Mouse (Mus musculus): ENCODE measurements around the gene Spaca3.

Gene Spaca3

GRCm38 (mm10) chr11:80858065-80858464 lies at the start of gene Spaca3:
Gene Spaca3 (plus strand): TSS chr11:80858365.
- DNase-seq = no peak

DNA sequence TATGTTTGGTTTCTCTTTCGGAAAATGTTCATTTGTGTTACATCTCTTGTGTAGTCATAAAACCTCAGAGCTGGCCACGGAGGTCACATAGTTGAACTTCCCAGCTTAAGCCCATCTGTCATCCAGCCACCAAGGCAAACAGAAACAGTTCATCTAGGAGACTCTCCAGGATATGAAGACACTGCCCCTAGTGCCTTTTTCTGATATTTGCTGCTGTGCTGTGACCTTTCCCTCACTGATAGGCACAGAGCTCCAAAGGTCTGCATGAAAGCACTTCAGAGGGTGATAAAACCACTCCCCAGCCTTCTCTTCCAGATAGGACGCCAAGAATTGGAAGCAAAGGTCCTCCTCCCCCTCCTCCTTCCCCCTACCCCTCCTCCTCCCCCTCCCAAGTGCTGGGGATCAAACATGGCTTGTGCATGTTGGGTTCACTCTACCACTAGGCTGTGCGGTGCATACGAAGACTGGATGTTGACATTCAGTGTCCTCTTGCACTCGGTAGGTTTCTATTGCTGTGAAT lies 49.6 kb upstream of the Spaca3 start:
- DNase-seq = peak; percentile 58

DNA sequence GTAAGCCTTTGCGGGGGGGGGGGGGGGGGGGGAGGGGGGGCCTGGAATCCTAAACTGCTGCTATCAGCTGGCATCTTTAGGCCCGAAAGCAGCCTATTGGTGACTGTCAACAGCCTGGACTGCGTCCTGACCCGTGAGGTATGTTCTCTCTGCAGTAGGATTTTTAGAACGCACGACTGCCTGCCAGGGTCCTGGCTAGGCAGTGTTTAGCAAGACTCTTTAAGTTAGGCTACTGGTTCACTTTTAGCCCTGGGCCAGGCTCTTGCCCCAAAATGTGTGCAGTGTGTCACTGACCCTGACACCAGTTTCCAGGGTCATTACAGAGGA lies 48.5 kb upstream of the Spaca3 start:
- DNase-seq = no peak

- DNase-seq = no peak
Measured at GRCm38 (mm10) chr11:80809993-80810821, 48.0 kb upstream of the Spaca3 start, which contains the start of gene Tmem98. Gene Tmem98 (plus strand): TSS chr11:80810175.

DNA sequence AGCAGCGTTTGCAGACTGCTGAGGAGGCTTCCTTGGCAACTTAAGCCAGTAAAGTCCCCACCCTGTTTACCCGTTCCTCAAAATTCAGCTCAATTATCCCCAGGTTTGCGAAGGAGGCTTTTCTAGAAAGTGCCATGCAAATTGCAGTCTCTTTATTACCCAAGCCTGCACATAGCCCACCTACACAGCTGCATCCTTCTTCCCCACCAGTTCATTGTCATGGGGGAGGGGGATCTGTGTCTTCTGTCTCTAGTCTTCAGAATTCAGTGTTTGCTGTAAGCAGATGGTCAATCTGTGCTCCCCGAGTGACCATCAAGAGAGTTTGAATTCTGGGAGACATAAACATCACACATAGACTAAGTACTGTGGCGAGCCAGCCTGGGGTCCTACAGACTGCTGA lies 47.0 kb upstream of the Spaca3 start:
- DNase-seq = no peak

DNA sequence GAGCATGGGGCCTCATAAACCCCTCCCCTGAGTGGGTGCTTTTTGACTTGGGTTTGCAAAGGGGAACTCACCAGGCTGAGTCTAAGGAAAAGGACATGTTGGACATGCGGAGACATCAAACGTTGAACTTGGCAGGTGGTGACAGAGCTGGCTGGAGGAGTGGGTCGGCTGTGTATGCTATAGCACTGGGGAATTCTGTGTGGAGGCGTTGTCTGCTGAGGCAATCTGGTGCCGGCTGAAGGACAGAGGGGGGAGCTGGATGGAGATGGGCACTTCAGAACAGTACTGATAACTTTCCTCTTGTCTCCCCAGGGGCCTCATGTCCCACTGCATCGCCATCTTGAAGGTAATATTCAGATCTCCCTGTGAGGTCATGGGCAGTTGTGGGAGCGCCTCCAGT lies 42.8 kb upstream of the Spaca3 start:
- no peak for DNase-seq

- peak; percentile 78 for DNase-seq
Measured at GRCm38 (mm10) chr11:80818060-80818697, 40.0 kb upstream of the Spaca3 start.

- no peak for DNase-seq
Measured at GRCm38 (mm10) chr11:80820085-80820484, 38.1 kb upstream of the Spaca3 start.

GRCm38 (mm10) chr11:80821296-80821695 lies 36.9 kb upstream of the Spaca3 start:
- peak; percentile 43 for DNase-seq

- DNase-seq = no peak
Measured at GRCm38 (mm10) chr11:80821794-80822193, 36.4 kb upstream of the Spaca3 start.

- DNase-seq = no peak
Measured at GRCm38 (mm10) chr11:80835395-80835794, 22.8 kb upstream of the Spaca3 start.

DNA sequence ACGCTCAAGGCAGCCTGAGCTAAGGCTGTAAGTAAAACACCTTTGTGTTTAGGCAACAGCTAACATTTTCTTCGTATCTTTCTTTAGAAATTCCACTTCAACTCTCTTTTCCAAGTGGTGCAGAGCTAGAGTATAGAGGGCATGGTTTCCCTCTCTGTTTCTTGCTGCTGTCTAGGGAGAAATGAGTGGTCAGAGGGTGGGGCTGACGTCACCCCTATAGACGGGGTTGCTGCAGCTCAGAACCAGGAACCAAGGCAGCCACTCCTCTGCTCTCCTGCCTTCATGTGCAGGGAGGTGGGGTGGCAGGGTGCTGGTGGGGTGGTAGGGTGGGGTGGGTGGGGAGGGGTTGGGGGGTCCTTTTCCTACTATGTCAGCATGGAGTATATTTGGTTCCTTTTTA lies 22.3 kb upstream of the Spaca3 start:
- no peak for DNase-seq

DNA sequence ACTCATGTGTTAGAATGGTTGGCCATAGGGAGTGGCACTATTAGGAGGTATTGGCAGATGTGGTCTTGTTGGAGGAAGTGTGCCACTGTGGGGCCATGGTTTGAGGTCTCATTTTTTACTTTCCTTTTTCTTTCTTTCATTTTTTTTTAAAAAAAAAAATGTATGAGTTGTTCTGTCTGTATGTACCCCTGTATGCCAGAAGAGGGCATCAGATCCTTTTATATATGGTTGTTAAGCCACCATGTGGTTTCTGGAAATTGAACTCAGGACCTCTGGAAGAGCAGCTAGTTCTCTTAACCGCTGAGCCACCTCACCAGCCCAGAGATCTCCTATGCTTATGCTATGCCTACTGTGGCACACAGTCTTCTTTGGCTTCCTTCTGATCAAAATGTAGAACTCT lies 19.4 kb upstream of the Spaca3 start:
- no peak for DNase-seq

- no peak for DNase-seq
Measured at GRCm38 (mm10) chr11:80843435-80843834, 14.7 kb upstream of the Spaca3 start.

DNA sequence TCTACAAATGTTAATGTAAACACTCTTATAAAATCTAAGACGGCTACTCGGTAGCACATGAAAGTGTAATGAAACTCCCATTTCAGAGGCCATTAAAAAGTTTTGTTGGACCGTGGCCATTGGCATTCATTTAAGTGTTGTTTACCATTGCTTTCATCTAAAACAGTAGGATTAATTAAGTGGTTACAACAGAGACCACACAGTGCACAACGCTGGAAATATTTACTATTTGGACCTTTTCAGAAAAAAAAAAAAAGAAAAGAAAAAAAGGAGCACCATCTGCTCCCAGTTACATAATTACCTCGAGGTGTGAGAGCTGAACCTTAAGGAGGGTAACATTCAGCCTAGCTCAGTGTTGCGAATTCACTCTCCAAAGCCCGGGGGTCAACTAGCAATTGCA lies 12.7 kb upstream of the Spaca3 start:
- DNase-seq = no peak

GRCm38 (mm10) chr11:80846115-80846514 lies 12.1 kb upstream of the Spaca3 start:
- no peak for DNase-seq

DNA sequence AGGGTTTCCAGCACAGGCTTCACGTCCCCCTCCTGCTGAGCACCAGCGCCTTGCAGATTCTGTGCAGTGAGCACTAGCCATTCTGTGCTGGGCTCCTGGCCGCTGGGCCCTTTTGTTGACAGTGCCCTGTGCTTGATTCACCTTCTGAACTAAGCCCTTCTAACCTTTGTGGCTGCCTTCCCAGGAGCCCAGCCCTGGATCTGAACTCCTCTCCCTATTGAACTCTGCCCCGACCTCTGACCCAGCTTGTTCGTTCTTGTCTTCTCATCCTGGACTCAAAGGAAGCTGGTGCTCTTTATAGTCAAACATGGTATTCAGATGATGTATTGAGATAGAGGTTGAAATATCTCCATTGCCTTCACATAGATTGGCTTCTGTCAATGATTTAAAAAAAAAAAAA lies 10.0 kb upstream of the Spaca3 start:
- DNase-seq = no peak

DNA sequence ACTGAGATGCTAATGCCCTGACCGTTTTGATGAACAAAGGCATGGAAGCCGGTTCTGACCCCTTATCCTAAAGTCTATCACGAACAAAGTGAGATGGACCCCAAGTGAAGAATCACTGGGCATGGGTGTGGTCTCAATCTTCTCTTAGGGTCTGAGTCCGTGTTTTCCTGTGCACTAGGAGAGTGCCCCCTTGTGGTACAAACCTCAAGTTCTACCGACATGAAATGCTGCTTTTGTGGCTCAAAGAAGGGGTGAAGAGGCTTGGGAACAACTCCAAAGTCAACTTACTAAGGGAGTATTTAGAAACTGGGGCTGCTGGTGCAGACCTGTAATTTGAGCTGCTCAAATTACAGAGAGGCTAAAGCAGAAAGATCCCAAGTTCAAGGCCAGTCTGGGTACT lies 6.3 kb upstream of the Spaca3 start:
- DNase-seq = no peak

DNA sequence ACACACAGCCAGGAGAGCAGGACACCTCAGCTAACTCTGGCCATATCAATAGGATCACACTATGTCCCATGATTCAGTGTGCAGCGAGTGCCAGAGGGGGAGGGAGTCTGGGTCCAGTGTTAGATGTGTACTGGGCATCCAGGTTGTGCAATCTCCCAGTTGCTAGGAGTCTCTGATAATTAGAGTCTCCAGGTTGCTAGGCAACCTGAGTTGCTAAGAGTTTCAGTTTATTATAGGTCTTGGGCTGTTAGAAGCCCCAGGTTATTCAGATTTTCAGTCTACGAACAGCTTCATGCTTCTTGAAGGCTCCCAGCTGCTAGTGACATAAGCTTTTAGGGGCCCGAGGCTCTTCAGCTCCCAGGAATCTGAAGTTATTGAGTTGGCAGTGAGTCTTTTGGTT lies 5.2 kb upstream of the Spaca3 start:
- DNase-seq = no peak

DNA sequence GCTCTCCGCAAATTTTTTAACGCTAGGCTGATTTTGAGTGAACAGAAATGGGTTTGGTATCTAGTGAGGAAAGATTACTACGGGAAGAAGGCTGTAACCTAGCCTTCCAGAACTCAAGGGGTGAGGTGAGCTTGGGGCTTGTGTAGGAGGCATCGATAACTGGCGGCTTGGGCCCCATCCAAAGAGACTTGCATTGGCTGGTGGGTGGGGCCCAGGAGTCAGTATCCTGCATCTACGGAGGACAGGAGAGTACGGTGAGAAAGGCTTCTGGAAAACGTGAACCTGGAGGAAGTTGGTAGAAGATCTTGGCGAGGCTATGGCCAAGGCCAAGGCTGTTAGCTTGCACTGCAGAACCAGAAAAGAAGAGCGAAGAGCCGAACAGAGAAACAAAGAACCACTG lies 3.7 kb upstream of the Spaca3 start:
- no peak for DNase-seq

GRCm38 (mm10) chr11:80854908-80855307 lies 3.3 kb upstream of the Spaca3 start:
- no peak for DNase-seq

DNA sequence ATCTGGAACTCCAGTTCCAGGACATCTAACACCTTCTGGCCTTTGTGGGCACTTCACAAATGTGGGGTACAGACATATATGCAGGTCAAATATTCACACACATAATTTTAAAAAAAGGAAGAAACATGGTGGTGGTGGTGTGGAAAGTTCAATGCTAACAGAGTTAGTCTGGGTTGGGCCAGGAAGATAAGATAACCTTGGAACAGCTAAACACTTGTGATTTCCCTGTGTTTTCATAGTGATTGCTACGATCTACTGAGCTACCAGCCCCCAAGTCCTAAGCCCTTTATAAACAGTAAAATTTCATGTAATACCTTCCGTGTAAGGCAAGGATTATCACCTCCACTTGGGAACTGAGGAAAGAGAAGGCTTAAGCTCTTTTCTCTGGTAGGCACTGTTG lies 1.3 kb upstream of the Spaca3 start:
- no peak for DNase-seq

DNA sequence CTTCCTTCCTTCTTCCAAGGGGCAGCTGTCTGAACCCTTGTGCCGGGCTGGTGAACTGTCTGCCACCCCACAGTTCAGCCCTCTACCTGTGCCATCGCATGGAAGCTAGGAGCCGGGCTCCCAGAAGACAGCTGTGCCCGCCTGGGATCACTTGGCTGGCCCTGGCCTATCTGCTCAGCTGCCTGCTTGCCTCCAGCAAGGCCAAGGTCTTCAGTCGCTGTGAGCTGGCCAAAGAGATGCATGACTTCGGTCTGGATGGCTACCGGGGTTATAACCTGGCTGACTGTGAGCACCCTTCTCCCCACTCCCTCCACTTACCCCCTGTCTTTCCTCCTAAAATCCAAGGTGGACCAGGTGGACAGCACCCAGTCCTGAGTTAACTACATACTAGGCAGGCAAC lies 4.8 kb downstream of the Spaca3 start:
- DNase-seq = no peak

DNA sequence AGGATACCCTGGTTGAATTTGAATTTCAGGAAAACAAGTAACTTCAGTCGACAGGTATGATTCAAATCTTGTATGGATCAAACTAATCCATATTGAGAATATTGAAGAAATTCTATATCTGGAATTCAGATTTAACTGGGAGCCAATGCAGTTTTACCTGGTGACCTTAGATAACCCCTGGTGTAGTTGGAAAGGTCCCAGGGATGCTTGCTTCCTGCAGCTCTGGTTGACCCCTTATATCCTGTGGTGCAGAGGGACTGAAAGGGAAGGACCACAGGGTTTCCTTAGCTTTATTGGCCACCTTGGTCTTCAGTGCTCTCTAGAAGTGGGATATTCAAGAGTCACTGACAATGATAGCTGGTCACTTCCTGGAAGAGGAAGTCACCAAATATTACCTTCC lies 9.9 kb downstream of the Spaca3 start:
- no peak for DNase-seq

Data from kidney, adult 11 months (tissue).